Mouse (Mus musculus): Measurements from ENCODE around the gene Igf1r. TPM values are rescaled to one million over a fixed set of nuclear protein-coding genes. Genes with fewer than 3 reads are reported as not detected.

Gene Igf1r
- polyA plus RNA-seq, 1 experiment from 2014 or later: 15.9 TPM

- H3K4me3 ChIP-seq (ENCODE audit: low read depth, low read length): no peak overlapping the region
- TF ChIP-seq EP300 (IDR thresholded peaks at IDR 0.05): no peak
- peak; percentile 24 for TF ChIP-seq CTCF (IDR thresholded peaks at IDR 0.05)
- peaks cover 45% of the 10 kb centered on the region for H3K36me3 ChIP-seq (ENCODE audit: insufficient read depth, low read length)
- WGBS: 68% methylated on average over 18 of the region's 18 CpGs
- no peak overlapping the region for H3K9ac ChIP-seq (replicated peaks; ENCODE audit: low read depth)
- DNase-seq (ENCODE audit: low spot score) (peak; percentile 77), ATAC-seq (peak; percentile 84)
- H3K27ac ChIP-seq (ENCODE audit: low read length): no peak overlapping the region
- H3K4me2 ChIP-seq (replicated peaks; ENCODE audit: low read depth, low read length): no peak overlapping the region
- no peaks in the 10 kb centered on the region for H3K4me1 ChIP-seq (ENCODE audit: insufficient read depth, low read depth, low read length)
- no peaks in the 10 kb centered on the region for H3K27me3 ChIP-seq (replicated peaks; ENCODE audit: insufficient read depth, low read length)
- H3K9me3 ChIP-seq (ENCODE audit: low read length): no peaks in the 10 kb centered on the region
These were observed 263.0 kb downstream of the Igf1r start for GRCm38 (mm10) chr7:68215522-68216070.

DNA sequence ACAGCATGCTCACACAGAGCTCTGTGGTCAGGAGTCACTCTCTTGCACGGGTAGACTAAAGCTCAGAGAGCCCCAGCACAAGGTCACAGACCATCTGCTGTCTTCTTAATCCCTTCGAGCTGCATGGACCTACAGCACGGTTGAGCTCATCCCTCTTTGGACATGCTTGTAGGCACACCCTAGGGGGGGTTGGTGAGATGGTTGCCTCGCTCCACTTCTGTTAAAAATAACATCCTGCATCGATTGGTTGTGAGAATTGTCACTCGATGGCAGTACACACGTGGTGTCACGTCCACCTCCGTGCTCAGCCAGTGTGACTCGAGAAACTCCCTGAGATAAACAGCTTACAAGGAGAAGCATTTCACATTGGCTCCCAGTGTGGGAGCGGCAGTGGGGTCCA lies 266.3 kb downstream of the Igf1r start:
- Histone ChIP-seq H3K9ac (replicated peaks; ENCODE audit: low read depth) (no peak overlapping the region), H3K4me3 (ENCODE audit: low read depth, low read length) (no peak overlapping the region), H3K27ac (ENCODE audit: low read length) (no peak overlapping the region), H3K9me3 (ENCODE audit: low read length) (no peaks in the 10 kb centered on the region), H3K4me1 (ENCODE audit: insufficient read depth, low read depth, low read length) (no peaks in the 10 kb centered on the region), H3K4me2 (replicated peaks; ENCODE audit: low read depth, low read length) (no peak overlapping the region), H3K36me3 (ENCODE audit: insufficient read depth, low read length) (peaks cover 41% of the 10 kb centered on the region), H3K27me3 (replicated peaks; ENCODE audit: insufficient read depth, low read length) (no peaks in the 10 kb centered on the region)
- no peak for ATAC-seq
- WGBS: 91% methylated on average over 11 of the region's 11 CpGs
- DNase-seq (ENCODE audit: low spot score): no peak
- TF ChIP-seq EP300 (IDR thresholded peaks at IDR 0.05) (no peak), CTCF (IDR thresholded peaks at IDR 0.05) (no peak)

DNA sequence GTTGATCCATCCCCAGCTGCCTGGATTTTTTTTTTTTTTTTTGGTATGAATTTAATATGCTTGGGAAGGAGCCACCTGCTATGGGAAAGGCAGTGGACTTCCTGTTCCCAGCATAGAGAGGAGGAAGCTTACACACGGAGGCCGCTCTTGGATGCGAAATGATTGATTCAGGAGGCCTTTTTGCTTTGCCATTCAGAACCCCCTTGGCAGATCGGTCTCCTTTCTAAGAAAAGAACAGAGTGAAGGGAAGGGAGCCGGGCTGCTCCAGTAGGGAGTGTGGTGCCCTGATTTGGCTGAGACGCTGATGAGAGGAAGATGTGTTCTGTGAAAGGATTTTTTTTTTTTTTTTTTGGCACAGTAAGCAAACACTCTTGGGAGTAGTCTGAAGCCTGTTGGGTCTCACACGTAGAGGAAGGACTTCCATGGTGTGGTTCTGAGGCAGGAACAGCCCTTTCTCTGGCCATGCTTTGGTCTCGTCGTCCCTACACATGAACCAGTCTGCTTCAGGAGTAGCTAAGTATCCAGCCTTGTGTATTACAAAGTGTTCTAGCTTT lies 269.1 kb downstream of the Igf1r start:
- TF ChIP-seq CTCF (IDR thresholded peaks at IDR 0.05) (no peak), EP300 (IDR thresholded peaks at IDR 0.05) (no peak)
- H3K9me3 ChIP-seq (ENCODE audit: low read length): no peaks in the 10 kb centered on the region
- H3K4me1 ChIP-seq (ENCODE audit: insufficient read depth, low read depth, low read length): no peaks in the 10 kb centered on the region
- H3K9ac ChIP-seq (replicated peaks; ENCODE audit: low read depth): no peak overlapping the region
- no peak overlapping the region for H3K4me3 ChIP-seq (ENCODE audit: low read depth, low read length)
- no peak for DNase-seq (ENCODE audit: low spot score)
- WGBS: 65% methylated on average over 9 of the region's 9 CpGs
- no peak overlapping the region for H3K4me2 ChIP-seq (replicated peaks; ENCODE audit: low read depth, low read length)
- H3K27me3 ChIP-seq (replicated peaks; ENCODE audit: insufficient read depth, low read length): no peaks in the 10 kb centered on the region
- H3K36me3 ChIP-seq (ENCODE audit: insufficient read depth, low read length): peaks cover 31% of the 10 kb centered on the region
- no peak for ATAC-seq
- no peak overlapping the region for H3K27ac ChIP-seq (ENCODE audit: low read length)

GRCm38 (mm10) chr7:68223356-68223808 lies 270.8 kb downstream of the Igf1r start:
- Histone ChIP-seq H3K9ac (replicated peaks; ENCODE audit: low read depth) (no peak overlapping the region), H3K36me3 (ENCODE audit: insufficient read depth, low read length) (peaks cover 29% of the 10 kb centered on the region), H3K27me3 (replicated peaks; ENCODE audit: insufficient read depth, low read length) (no peaks in the 10 kb centered on the region), H3K9me3 (ENCODE audit: low read length) (no peaks in the 10 kb centered on the region), H3K4me1 (ENCODE audit: insufficient read depth, low read depth, low read length) (no peaks in the 10 kb centered on the region), H3K4me2 (replicated peaks; ENCODE audit: low read depth, low read length) (no peak overlapping the region), H3K27ac (ENCODE audit: low read length) (no peak overlapping the region), H3K4me3 (ENCODE audit: low read depth, low read length) (no peak overlapping the region)
- peak; percentile 19 for DNase-seq (ENCODE audit: low spot score)
- WGBS: 47% methylated on average over 13 of the region's 13 CpGs
- TF ChIP-seq CTCF (IDR thresholded peaks at IDR 0.05) (no peak), EP300 (IDR thresholded peaks at IDR 0.05) (no peak)
- ATAC-seq: peak; percentile 76

- H3K36me3 ChIP-seq (ENCODE audit: insufficient read depth, low read length): peaks cover 25% of the 10 kb centered on the region
- no peak overlapping the region for H3K4me2 ChIP-seq (replicated peaks; ENCODE audit: low read depth, low read length)
- no peak overlapping the region for H3K4me3 ChIP-seq (ENCODE audit: low read depth, low read length)
- no peak overlapping the region for H3K27ac ChIP-seq (ENCODE audit: low read length)
- DNase-seq (ENCODE audit: low spot score) (no peak), ATAC-seq (no peak)
- no peak overlapping the region for H3K9ac ChIP-seq (replicated peaks; ENCODE audit: low read depth)
- no peak for TF ChIP-seq EP300 (IDR thresholded peaks at IDR 0.05)
- no peak for TF ChIP-seq CTCF (IDR thresholded peaks at IDR 0.05)
- H3K27me3 ChIP-seq (replicated peaks; ENCODE audit: insufficient read depth, low read length): no peaks in the 10 kb centered on the region
- WGBS: 95% methylated on average over 5 of the region's 5 CpGs
- no peaks in the 10 kb centered on the region for H3K4me1 ChIP-seq (ENCODE audit: insufficient read depth, low read depth, low read length)
- no peaks in the 10 kb centered on the region for H3K9me3 ChIP-seq (ENCODE audit: low read length)
These were observed 271.4 kb downstream of the Igf1r start for GRCm38 (mm10) chr7:68224006-68224405.

- H3K4me1 ChIP-seq (ENCODE audit: insufficient read depth, low read depth, low read length): no peaks in the 10 kb centered on the region
- no peaks in the 10 kb centered on the region for H3K27me3 ChIP-seq (replicated peaks; ENCODE audit: insufficient read depth, low read length)
- ATAC-seq: no peak
- peaks cover 26% of the 10 kb centered on the region for H3K36me3 ChIP-seq (ENCODE audit: insufficient read depth, low read length)
- no peak overlapping the region for H3K4me3 ChIP-seq (ENCODE audit: low read depth, low read length)
- no peak overlapping the region for H3K27ac ChIP-seq (ENCODE audit: low read length)
- H3K9ac ChIP-seq (replicated peaks; ENCODE audit: low read depth): no peak overlapping the region
- H3K9me3 ChIP-seq (ENCODE audit: low read length): no peaks in the 10 kb centered on the region
- no peak for DNase-seq (ENCODE audit: low spot score)
- H3K4me2 ChIP-seq (replicated peaks; ENCODE audit: low read depth, low read length): no peak overlapping the region
- TF ChIP-seq EP300 (IDR thresholded peaks at IDR 0.05) (no peak), CTCF (IDR thresholded peaks at IDR 0.05) (no peak)
- WGBS: 79% methylated on average over 9 of the region's 9 CpGs
These were observed 272.9 kb downstream of the Igf1r start for GRCm38 (mm10) chr7:68225427-68226054.
